Mouse (Mus musculus): ENCODE data around the gene Kcnip4.

Gene Kcnip4

GRCm38 (mm10) chr5:49524394-49525241, at the start of gene Kcnip4:
TSS of gene Kcnip4 (minus strand) at chr5:49524907.
- peak; percentile 29 for DNase-seq

GRCm38 (mm10) chr5:49571876-49572275, 47.2 kb upstream of the Kcnip4 start:
- no peak for DNase-seq

- DNase-seq, result no peak
Measured at GRCm38 (mm10) chr5:49563751-49564150, 39.0 kb upstream of the Kcnip4 start.

GRCm38 (mm10) chr5:49557436-49557835, 32.7 kb upstream of the Kcnip4 start:
- no peak for DNase-seq

- no peak for DNase-seq
Measured at GRCm38 (mm10) chr5:49547884-49548283, 23.2 kb upstream of the Kcnip4 start.

- no peak for DNase-seq
Measured at GRCm38 (mm10) chr5:49529362-49529761, 4.7 kb upstream of the Kcnip4 start.

- peak; percentile 29 for DNase-seq
Measured at GRCm38 (mm10) chr5:49525242-49525612, 520 bp upstream of the Kcnip4 start.

- DNase-seq, result no peak
Measured at GRCm38 (mm10) chr5:49523997-49524393, 712 bp downstream of the Kcnip4 start.

- no peak for DNase-seq
Measured at GRCm38 (mm10) chr5:49522986-49523385, 1.7 kb downstream of the Kcnip4 start.

- no peak for DNase-seq
Measured at GRCm38 (mm10) chr5:49498743-49499142, 26.0 kb downstream of the Kcnip4 start.

- DNase-seq, result no peak
Measured at GRCm38 (mm10) chr5:49487270-49487669, 37.4 kb downstream of the Kcnip4 start.

- no peak for DNase-seq
Measured at GRCm38 (mm10) chr5:49470738-49471137, 54.0 kb downstream of the Kcnip4 start.

- no peak for DNase-seq
Measured at GRCm38 (mm10) chr5:49460643-49461276, 63.9 kb downstream of the Kcnip4 start.

GRCm38 (mm10) chr5:49453100-49453499, 71.6 kb downstream of the Kcnip4 start:
- no peak for DNase-seq

GRCm38 (mm10) chr5:49451295-49451694, 73.4 kb downstream of the Kcnip4 start:
- no peak for DNase-seq

- no peak for DNase-seq
Measured at GRCm38 (mm10) chr5:49450876-49451275, 73.8 kb downstream of the Kcnip4 start.

GRCm38 (mm10) chr5:49437236-49437635, 87.5 kb downstream of the Kcnip4 start:
- DNase-seq, result no peak

- DNase-seq, result no peak
Measured at GRCm38 (mm10) chr5:49427689-49428088, 97.0 kb downstream of the Kcnip4 start.

GRCm38 (mm10) chr5:49419707-49420106, 105.0 kb downstream of the Kcnip4 start:
- DNase-seq, result no peak

- no peak for DNase-seq
Measured at GRCm38 (mm10) chr5:49408351-49408750, 116.4 kb downstream of the Kcnip4 start.

GRCm38 (mm10) chr5:49370543-49371076, 154.1 kb downstream of the Kcnip4 start:
- no peak for DNase-seq

GRCm38 (mm10) chr5:49368636-49369423, 155.9 kb downstream of the Kcnip4 start:
- no peak for DNase-seq

GRCm38 (mm10) chr5:49356381-49356780, 168.3 kb downstream of the Kcnip4 start:
- DNase-seq, result no peak

All from kidney, adult 18-20 months (tissue).